Mouse (Mus musculus) cerebellum, adult 2 months (tissue): ENCODE results near the gene Enpp1. TPM values are rescaled to one million over a fixed set of nuclear protein-coding genes. Genes with fewer than 3 reads are reported as not detected.

Source experiments
- DNase-seq, 2 experiments: peaks; one replicate each; pipeline ENCODE4 v3.0.0; 2021
- H3K27ac ChIP-seq: fragments of 200-500 bp; 2 replicates; pipeline ENCODE4 v1.5.1; 2012; ENCODE audit warnings: low read length, control low read depth, inconsistent platforms; ENCODE audit not compliant: insufficient read depth
- H3K27me3 ChIP-seq: fragments of 200-500 bp; 2 replicates; pipeline ENCODE4 v1.6.1; 2012; ENCODE audit warnings: inconsistent platforms, mild to moderate bottlenecking, low read length, moderate library complexity; ENCODE audit not compliant: control insufficient read depth, insufficient read depth
- H3K4me1 ChIP-seq: fragments of 200-500 bp; 2 replicates; pipeline ENCODE4 v1.6.1; 2011; ENCODE audit warnings: low read length; ENCODE audit not compliant: control insufficient read depth, insufficient read depth
- H3K4me3 ChIP-seq: fragments of 200-500 bp; replicated peaks from 2 replicates; pipeline ENCODE3; 2011; ENCODE audit warnings: mild to moderate bottlenecking, low read depth, low read length, control low read depth; ENCODE audit not compliant: insufficient read depth
- CTCF ChIP-seq: fragments of 200-500 bp; IDR thresholded peaks from 2 replicates; pipeline ENCODE4 v1.5.1; 2011; ENCODE audit warnings: low read depth, mild to moderate bottlenecking, control low read depth, low read length, moderate library complexity, borderline replicate concordance; ENCODE audit not compliant: insufficient read depth
- POLR2A ChIP-seq: fragments of 200-500 bp; IDR thresholded peaks from 2 replicates; pipeline ENCODE4 v1.6.1; 2011; ENCODE audit warnings: low read length, control low read depth, borderline replicate concordance; ENCODE audit not compliant: insufficient read depth
- WGBS: fragments of 180-500 bp; shearing (Covaris S2); methylation state at CpG from one replicate; pipeline ENCODE4 v1.1.7; 2018; 5-methylcytosine and 5-hydroxymethylcytosine counted together
- polyA plus RNA-seq: library from polyadenylated mRNA; depleted of rRNA; stranded (reverse); fragments of >200 nt; gene quantifications from 2 replicates; pipeline ENCODE4 v1.2.3, GENCODE M21; 2012

The Enpp1 gene
- polyA plus RNA-seq, 1 experiment, result 4.0 TPM

DNA sequence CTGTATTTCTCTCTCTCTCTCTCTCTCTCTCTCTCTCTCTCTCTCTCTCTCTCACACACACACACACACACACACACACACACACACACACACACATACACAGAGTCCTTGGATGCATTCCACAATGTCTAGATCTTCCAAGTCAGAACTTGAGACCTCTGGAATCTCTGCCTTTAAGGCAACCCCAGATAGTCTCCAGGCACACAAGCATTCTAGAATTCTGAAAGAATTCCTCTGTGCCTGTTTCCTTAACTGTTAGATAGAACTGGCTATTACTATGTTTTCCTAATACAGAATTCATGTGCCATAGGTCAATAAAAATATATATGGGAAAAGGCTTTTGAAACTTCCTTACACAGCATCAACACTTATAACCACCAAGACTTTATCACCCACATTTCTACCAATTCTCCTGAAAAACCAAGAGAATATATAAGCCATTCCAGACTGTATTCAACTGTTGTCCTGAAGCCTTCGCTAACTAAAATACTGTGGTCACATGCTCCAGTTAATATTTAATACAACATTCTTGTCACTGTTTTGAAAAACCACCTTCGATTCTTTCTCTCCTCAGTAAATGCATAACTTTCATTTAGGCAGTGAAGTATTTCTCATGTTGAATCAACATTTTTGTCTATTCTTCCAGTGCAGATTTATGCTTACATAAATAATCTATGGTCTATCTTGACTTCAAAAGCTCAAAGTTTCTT, 5.4 kb downstream of the Enpp1 start:
- DNase-seq, result no peak
- Histone ChIP-seq H3K27me3 (no peaks in the 10 kb centered on the region; the same call in 1 of the 2 replicates), H3K4me1 (no peaks in the 10 kb centered on the region), H3K4me3 (no peak overlapping the region), H3K27ac (no peak overlapping the region)
- 94% methylated on average over 2 of the region's 2 CpGs for WGBS
- no peak for TF ChIP-seq POLR2A
- TF ChIP-seq CTCF, result no peak

DNA sequence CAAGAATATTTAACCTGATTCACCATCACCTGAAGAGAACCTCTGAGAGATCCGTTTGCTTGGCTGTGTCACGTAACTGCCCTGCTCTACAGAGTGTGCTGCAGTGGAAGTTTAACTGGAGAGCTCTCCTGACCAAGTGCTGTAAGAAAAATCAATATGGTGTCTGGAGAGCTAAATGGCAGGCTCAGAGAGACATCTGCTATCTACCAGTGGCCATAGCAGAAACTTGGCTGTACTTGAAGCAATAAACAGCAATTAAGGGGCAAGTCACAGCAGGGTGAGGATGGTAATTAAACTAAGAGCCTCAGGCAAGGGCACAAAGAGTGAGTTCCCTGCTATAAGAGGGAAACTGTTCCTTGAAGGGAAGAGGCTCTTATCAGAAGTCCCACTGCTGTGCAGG, 9.3 kb downstream of the Enpp1 start:
- H3K27me3 ChIP-seq, result no peaks in the 10 kb centered on the region; the same call in 1 of the 2 replicates
- DNase-seq, result peak in 1 of 2 experiments; percentile 39
- 43% methylated on average over 2 of the region's 2 CpGs for WGBS
- TF ChIP-seq CTCF, result no peak
- no peak for TF ChIP-seq POLR2A
- H3K4me3 ChIP-seq, result no peak overlapping the region
- no peak overlapping the region for H3K27ac ChIP-seq
- H3K4me1 ChIP-seq, result no peaks in the 10 kb centered on the region

DNA sequence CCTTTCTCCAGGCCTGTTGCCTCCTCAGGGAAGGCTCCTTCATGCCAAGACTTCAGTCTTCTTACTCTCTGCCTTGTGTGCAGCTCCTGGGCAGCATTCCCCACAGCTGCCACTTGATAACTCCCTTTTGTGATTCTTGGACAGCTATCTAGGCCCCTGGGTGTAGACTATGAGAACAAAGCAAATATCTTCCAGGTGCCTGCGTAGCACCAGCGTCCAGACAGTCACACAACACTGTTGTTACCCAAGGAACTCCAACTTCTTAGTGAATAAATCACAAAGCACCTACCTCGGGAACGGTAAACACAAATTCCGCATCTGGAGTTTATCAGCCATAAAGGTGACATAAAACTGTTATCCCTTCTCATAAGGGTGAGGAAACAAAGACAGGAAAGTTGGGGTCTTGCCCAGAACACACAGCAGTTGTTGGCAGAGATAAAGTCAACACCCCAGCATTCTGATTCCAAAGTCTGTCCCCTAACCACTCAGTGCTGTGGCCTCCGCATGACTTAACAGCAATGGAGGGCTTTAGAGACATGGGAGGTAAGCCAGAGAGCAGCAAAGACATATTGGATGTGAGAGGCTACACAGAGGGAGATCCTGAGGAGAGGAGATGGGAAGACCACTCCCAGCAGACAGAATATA, 13.7 kb downstream of the Enpp1 start:
- Histone ChIP-seq H3K27ac (no peak overlapping the region), H3K27me3 (no peaks in the 10 kb centered on the region), H3K4me3 (no peak overlapping the region), H3K4me1 (no peaks in the 10 kb centered on the region)
- no peak for DNase-seq
- whole genome bisulfite sequencing, result 37% methylated on average over 6 of the region's 6 CpGs
- no peak for TF ChIP-seq POLR2A
- TF ChIP-seq CTCF, result no peak

DNA sequence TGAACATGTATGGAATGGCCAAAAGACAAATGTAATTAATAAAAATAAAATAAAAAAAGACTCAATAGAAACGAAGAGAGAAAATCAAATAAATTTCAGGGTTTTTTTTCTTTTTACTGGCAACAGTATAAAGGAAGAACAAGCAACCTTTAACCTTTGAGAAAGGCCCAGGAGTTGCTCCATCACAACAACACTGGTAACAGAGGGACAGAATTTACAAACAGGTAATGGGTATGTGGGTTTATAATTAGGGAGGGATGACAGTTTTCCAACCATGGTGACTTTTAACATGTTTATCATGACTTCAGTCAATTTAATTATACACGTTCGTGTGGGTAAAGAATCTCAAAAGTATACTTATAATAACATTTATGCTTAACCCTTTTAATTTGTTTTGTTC, 15.2 kb downstream of the Enpp1 start:
- Histone ChIP-seq H3K4me1 (no peaks in the 10 kb centered on the region), H3K27ac (no peak overlapping the region), H3K4me3 (no peak overlapping the region), H3K27me3 (no peaks in the 10 kb centered on the region)
- 93% methylated on average over 3 of the region's 3 CpGs for WGBS
- TF ChIP-seq POLR2A (no peak), CTCF (no peak)
- DNase-seq, result no peak

DNA sequence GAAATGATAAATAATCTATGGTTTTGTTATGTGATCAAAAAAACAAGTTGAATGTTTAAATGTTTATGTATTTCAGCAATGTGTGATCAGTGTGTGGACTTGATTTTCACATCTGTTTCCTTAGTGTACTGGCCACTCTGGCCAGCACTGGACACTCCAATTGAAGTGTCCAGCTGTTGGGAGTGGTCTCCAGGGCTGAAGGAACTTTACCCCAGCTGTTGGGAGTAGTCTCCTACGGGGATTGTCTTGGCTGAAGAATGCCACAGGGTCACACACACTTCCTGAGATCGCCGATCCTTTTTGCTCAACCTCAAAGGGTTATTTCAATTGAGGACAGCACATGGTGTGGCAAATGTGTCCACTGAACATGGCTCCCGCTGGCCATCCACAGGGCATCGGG, 16.2 kb downstream of the Enpp1 start:
- TF ChIP-seq POLR2A (no peak), CTCF (no peak)
- no peak overlapping the region for H3K4me3 ChIP-seq
- H3K27ac ChIP-seq, result no peak overlapping the region
- DNase-seq, result no peak
- H3K27me3 ChIP-seq, result no peaks in the 10 kb centered on the region
- 60% methylated on average over 5 of the region's 5 CpGs for WGBS
- no peaks in the 10 kb centered on the region for H3K4me1 ChIP-seq

DNA sequence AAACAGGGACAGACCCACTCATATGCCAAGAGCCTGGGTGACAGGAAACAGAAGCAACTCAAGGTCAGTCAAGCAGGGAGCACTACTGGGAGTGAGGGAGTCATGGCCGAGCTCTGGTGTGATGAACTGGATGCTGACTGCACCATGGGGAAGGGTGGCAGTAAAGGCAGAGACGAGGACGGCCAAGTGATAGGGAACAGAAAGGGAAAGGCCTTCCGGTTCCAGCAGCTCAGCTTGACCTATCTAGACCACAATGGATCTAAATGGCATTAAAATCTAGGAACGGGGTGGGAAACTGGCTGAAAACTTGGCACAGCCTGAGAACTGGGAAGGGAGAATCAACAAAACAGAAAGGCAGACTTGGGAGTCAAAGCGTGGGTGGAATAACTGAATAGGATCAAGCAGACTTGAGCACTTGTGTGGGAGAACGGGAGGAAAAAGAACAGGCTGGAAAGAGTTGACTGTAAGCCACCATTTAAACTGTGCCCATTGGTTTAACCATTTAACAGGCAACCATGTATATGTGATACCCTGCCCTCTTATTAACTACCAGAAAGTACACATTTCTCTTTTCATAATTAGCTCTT, 29.3 kb downstream of the Enpp1 start:
- WGBS, result 51% methylated on average over 7 of the region's 7 CpGs
- Histone ChIP-seq H3K4me3 (no peak overlapping the region), H3K4me1 (no peaks in the 10 kb centered on the region), H3K27me3 (no peaks in the 10 kb centered on the region), H3K27ac (no peak overlapping the region)
- no peak for DNase-seq
- no peak for TF ChIP-seq POLR2A

DNA sequence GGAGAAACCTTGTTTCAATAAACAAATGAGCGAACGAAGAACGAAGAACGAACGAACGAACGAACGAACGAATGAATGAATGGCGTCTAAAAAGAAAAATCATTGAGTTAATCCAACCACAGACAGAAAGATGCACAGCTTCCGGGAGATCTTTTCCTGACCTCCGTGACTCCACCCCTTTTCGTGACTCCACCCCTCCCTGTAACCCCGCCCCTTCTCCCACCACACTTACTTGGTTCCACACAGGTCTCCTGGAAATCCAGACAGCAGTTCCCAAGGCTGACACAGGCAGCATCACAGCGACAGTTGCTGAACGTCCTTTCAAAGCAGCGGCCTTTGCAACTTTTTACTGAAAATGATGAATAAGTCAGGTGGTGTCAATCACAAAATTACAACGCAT, 34.3 kb downstream of the Enpp1 start:
- no peak for DNase-seq
- no peak for TF ChIP-seq CTCF
- no peak for TF ChIP-seq POLR2A
- WGBS, result 92% methylated on average over 18 of the region's 18 CpGs

DNA sequence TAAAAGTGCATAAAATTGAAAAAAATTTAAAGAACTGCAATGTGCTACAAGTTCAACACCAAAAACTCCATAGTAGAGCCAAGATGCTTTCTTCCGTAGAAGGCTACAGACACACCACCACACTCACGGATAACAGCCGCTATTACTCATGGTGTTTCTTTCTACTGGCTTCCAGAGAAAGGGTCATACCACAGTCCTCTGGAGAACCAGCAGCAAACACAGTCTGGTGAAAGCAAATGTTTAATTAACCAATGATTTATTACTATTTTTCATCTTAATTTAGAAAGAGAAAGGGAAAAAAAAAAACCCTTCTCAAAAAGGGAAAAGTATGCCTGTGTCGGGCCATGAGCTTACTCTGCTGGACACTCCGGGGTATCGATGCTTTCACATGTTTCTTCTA, 37.7 kb downstream of the Enpp1 start:
- WGBS, result 92% methylated on average over 6 of the region's 6 CpGs
- DNase-seq, result no peak
- H3K4me1 ChIP-seq, result no peaks in the 10 kb centered on the region
- no peak overlapping the region for H3K27ac ChIP-seq
- no peak overlapping the region for H3K4me3 ChIP-seq
- TF ChIP-seq POLR2A (no peak), CTCF (no peak)
- H3K27me3 ChIP-seq, result no peaks in the 10 kb centered on the region

More for the DNA sequence above, 34.3 kb downstream of the Enpp1 start:
- Histone ChIP-seq H3K27me3 (no peaks in the 10 kb centered on the region), H3K4me3 (no peak overlapping the region), H3K27ac (no peak overlapping the region), H3K4me1 (no peaks in the 10 kb centered on the region)
